Mouse (Mus musculus): ENCODE measurements around the gene Car5a. TPM values are rescaled to one million over a fixed set of nuclear protein-coding genes. Genes with fewer than 3 reads are reported as not detected.

Gene Car5a
- polyA plus RNA-seq, 1 experiment from 2014 or later: not detected

- no peak overlapping the region for H3K4me3 ChIP-seq
- no peaks in the 10 kb centered on the region; the same call in 1 of the 2 replicates for H3K27me3 ChIP-seq (replicated peaks)
- H3K4me1 ChIP-seq (replicated peaks): 0 out of 2 replicates have a peak, but pooled peaks cover 7% of the 10 kb centered on the region
- H3K36me3 ChIP-seq: no peaks in the 10 kb centered on the region
- H3K27ac ChIP-seq (ENCODE audit: poor library complexity, severe bottlenecking): no peak overlapping the region
- no peak for ATAC-seq (ENCODE audit: insufficient number of reproducible peaks, low FRiP score)
- 61% methylated on average over 4 of the region's 4 CpGs for WGBS
- no peak overlapping the region for H3K9ac ChIP-seq
- no peaks in the 10 kb centered on the region; the same call in 1 of the 2 replicates for H3K9me3 ChIP-seq (replicated peaks)
- no peak overlapping the region for H3K4me2 ChIP-seq
These were observed 25.5 kb downstream of the Car5a start for GRCm38 (mm10) chr8:121919158-121919557.

- Histone ChIP-seq H3K9ac (no peak overlapping the region), H3K27me3 (replicated peaks) (0 out of 2 replicates have a peak, but pooled peaks cover 10% of the 10 kb centered on the region), H3K9me3 (replicated peaks) (no peaks in the 10 kb centered on the region), H3K36me3 (no peaks in the 10 kb centered on the region), H3K4me3 (no peak overlapping the region), H3K27ac (ENCODE audit: poor library complexity, severe bottlenecking) (no peak overlapping the region), H3K4me1 (replicated peaks) (peaks cover 8% of the 10 kb centered on the region; the same call in 1 of the 2 replicates), H3K4me2 (no peak overlapping the region)
- 79% methylated on average over 8 of the region's 8 CpGs for WGBS
- no peak for ATAC-seq (ENCODE audit: insufficient number of reproducible peaks, low FRiP score)
These were observed 31.3 kb downstream of the Car5a start for GRCm38 (mm10) chr8:121913378-121913777.

- H3K4me3 ChIP-seq: no peak overlapping the region
- no peak overlapping the region for H3K4me2 ChIP-seq
- 63% methylated on average over 3 of the region's 3 CpGs for WGBS
- no peak for ATAC-seq (ENCODE audit: insufficient number of reproducible peaks, low FRiP score)
- H3K27me3 ChIP-seq (replicated peaks): 0 out of 2 replicates have a peak, but pooled peaks cover 10% of the 10 kb centered on the region
- H3K9me3 ChIP-seq (replicated peaks): no peaks in the 10 kb centered on the region
- no peaks in the 10 kb centered on the region for H3K36me3 ChIP-seq
- H3K4me1 ChIP-seq (replicated peaks): peaks cover 13% of the 10 kb centered on the region
- H3K9ac ChIP-seq: no peak overlapping the region
- no peak overlapping the region for H3K27ac ChIP-seq (ENCODE audit: poor library complexity, severe bottlenecking)
These were observed 31.9 kb downstream of the Car5a start for GRCm38 (mm10) chr8:121912831-121913230.

- H3K9me3 ChIP-seq (replicated peaks): no peaks in the 10 kb centered on the region
- no peak overlapping the region for H3K4me2 ChIP-seq
- H3K4me1 ChIP-seq (replicated peaks): peaks cover 15% of the 10 kb centered on the region
- WGBS: 56% methylated on average over 7 of the region's 7 CpGs
- no peak overlapping the region for H3K9ac ChIP-seq
- no peak for ATAC-seq (ENCODE audit: insufficient number of reproducible peaks, low FRiP score)
- no peak overlapping the region for H3K27ac ChIP-seq (ENCODE audit: poor library complexity, severe bottlenecking)
- H3K36me3 ChIP-seq: no peaks in the 10 kb centered on the region
- no peak overlapping the region for H3K4me3 ChIP-seq
- 0 out of 2 replicates have a peak, but pooled peaks cover 10% of the 10 kb centered on the region for H3K27me3 ChIP-seq (replicated peaks)
These were observed 32.7 kb downstream of the Car5a start for GRCm38 (mm10) chr8:121911987-121912386.

- no peak for ATAC-seq (ENCODE audit: insufficient number of reproducible peaks, low FRiP score)
- Histone ChIP-seq H3K36me3 (no peaks in the 10 kb centered on the region), H3K4me1 (replicated peaks) (peaks cover 20% of the 10 kb centered on the region), H3K4me2 (no peak overlapping the region), H3K27ac (ENCODE audit: poor library complexity, severe bottlenecking) (no peak overlapping the region), H3K27me3 (replicated peaks) (0 out of 2 replicates have a peak, but pooled peaks cover 10% of the 10 kb centered on the region), H3K9ac (no peak overlapping the region), H3K9me3 (replicated peaks) (no peaks in the 10 kb centered on the region), H3K4me3 (no peak overlapping the region)
- 85% methylated on average over 6 of the region's 6 CpGs for WGBS
These were observed 33.3 kb downstream of the Car5a start for GRCm38 (mm10) chr8:121911400-121911799.

GRCm38 (mm10) chr8:121909663-121910062 is 35.0 kb downstream of the Car5a start:
- Histone ChIP-seq H3K27ac (ENCODE audit: poor library complexity, severe bottlenecking) (no peak overlapping the region), H3K4me1 (replicated peaks) (peaks cover 35% of the 10 kb centered on the region), H3K4me2 (0 out of 2 replicates have a peak overlapping the region, but pooled peaks have one; percentile 23), H3K4me3 (no peak overlapping the region), H3K9ac (no peak overlapping the region), H3K36me3 (no peaks in the 10 kb centered on the region), H3K27me3 (replicated peaks) (0 out of 2 replicates have a peak, but pooled peaks cover 10% of the 10 kb centered on the region), H3K9me3 (replicated peaks) (no peaks in the 10 kb centered on the region)
- WGBS: 2% methylated on average over 6 of the region's 6 CpGs
- ATAC-seq (ENCODE audit: insufficient number of reproducible peaks, low FRiP score): no peak

GRCm38 (mm10) chr8:121909148-121909541 is 35.6 kb downstream of the Car5a start:
- 0 out of 2 replicates have a peak, but pooled peaks cover 10% of the 10 kb centered on the region for H3K27me3 ChIP-seq (replicated peaks)
- no peak overlapping the region for H3K27ac ChIP-seq (ENCODE audit: poor library complexity, severe bottlenecking)
- no peak overlapping the region for H3K9ac ChIP-seq
- WGBS: 60% methylated on average over 8 of the region's 8 CpGs
- peaks cover 39% of the 10 kb centered on the region for H3K4me1 ChIP-seq (replicated peaks)
- no peaks in the 10 kb centered on the region for H3K36me3 ChIP-seq
- H3K4me2 ChIP-seq: no peak overlapping the region; the same call in 1 of the 2 replicates
- H3K9me3 ChIP-seq (replicated peaks): no peaks in the 10 kb centered on the region
- no peak overlapping the region for H3K4me3 ChIP-seq
- no peak for ATAC-seq (ENCODE audit: insufficient number of reproducible peaks, low FRiP score)

GRCm38 (mm10) chr8:121908378-121909147 is 36.1 kb downstream of the Car5a start:
- no peak for ATAC-seq (ENCODE audit: insufficient number of reproducible peaks, low FRiP score)
- Histone ChIP-seq H3K4me3 (no peak overlapping the region), H3K4me1 (replicated peaks) (peaks cover 44% of the 10 kb centered on the region), H3K9me3 (replicated peaks) (no peaks in the 10 kb centered on the region), H3K4me2 (peak overlapping the region; percentile 99), H3K36me3 (no peaks in the 10 kb centered on the region), H3K9ac (no peak overlapping the region), H3K27me3 (replicated peaks) (0 out of 2 replicates have a peak, but pooled peaks cover 9% of the 10 kb centered on the region), H3K27ac (ENCODE audit: poor library complexity, severe bottlenecking) (no peak overlapping the region)
- WGBS: 53% methylated on average over 8 of the region's 8 CpGs

GRCm38 (mm10) chr8:121907587-121908248 is 37.0 kb downstream of the Car5a start, which contains the start of gene Slc7a5:
Gene Slc7a5, minus strand, starts transcription at chr8:121907694.
- Histone ChIP-seq H3K9me3 (replicated peaks) (no peaks in the 10 kb centered on the region), H3K4me3 (peak within 1 kb of the TSS; percentile 89), H3K4me2 (peak within 1 kb of the TSS; percentile 99), H3K27me3 (replicated peaks) (0 out of 2 replicates have a peak, but pooled peaks cover 4% of the 10 kb centered on the region), H3K36me3 (no peaks in the 10 kb centered on the region), H3K9ac (peak within 1 kb of the TSS; percentile 86), H3K27ac (ENCODE audit: poor library complexity, severe bottlenecking) (no peak within 1 kb of the TSS), H3K4me1 (replicated peaks) (peaks cover 45% of the 10 kb centered on the region)
- WGBS: under 1% methylated on average over 60 of the region's 61 CpGs
- ATAC-seq (ENCODE audit: insufficient number of reproducible peaks, low FRiP score): peak; percentile 93

- peaks cover 54% of the 10 kb centered on the region for H3K4me1 ChIP-seq (replicated peaks)
- H3K27me3 ChIP-seq (replicated peaks): 0 out of 2 replicates have a peak, but pooled peaks cover 3% of the 10 kb centered on the region
- peak overlapping the region; percentile 89 for H3K4me3 ChIP-seq
- no peaks in the 10 kb centered on the region for H3K36me3 ChIP-seq
- H3K27ac ChIP-seq (ENCODE audit: poor library complexity, severe bottlenecking): no peak overlapping the region
- ATAC-seq (ENCODE audit: insufficient number of reproducible peaks, low FRiP score): peak; percentile 25; the same call in 1 of the 2 replicates
- H3K4me2 ChIP-seq: peak overlapping the region; percentile 99
- H3K9ac ChIP-seq: peak overlapping the region; percentile 86
- H3K9me3 ChIP-seq (replicated peaks): no peaks in the 10 kb centered on the region
- WGBS: under 1% methylated on average over 72 of the region's 72 CpGs
These were observed 37.9 kb downstream of the Car5a start for GRCm38 (mm10) chr8:121906542-121907512.
